Mouse (Mus musculus) neural tube, embryonic 12.5 days (tissue): Measurements from ENCODE around the gene Slc26a11. TPM values are rescaled to one million over a fixed set of nuclear protein-coding genes. Genes with fewer than 3 reads are reported as not detected.

ENCODE experiments used
- ATAC-seq: fragments of 200-750 bp; cut with Nextera tagmentation; 2 replicates; pipeline ENCODE4 v1.8.0; 2017; ENCODE audit warnings: low read depth, mild to moderate bottlenecking, moderate TSS enrichment, moderate library complexity; ENCODE audit not compliant: low FRiP score
- H3K27ac ChIP-seq: fragments of 300-500 bp; sonication (generic); 2 replicates; pipeline ENCODE4 v1.5.1; 2016
- H3K27me3 ChIP-seq: fragments of 300-500 bp; sonication (generic); replicated peaks from 2 replicates; pipeline ENCODE4 v1.6.1; 2016; ENCODE audit warnings: mild to moderate bottlenecking
- H3K36me3 ChIP-seq: fragments of 300-500 bp; sonication (generic); 2 replicates; pipeline ENCODE4 v1.6.1; 2016; ENCODE audit warnings: mild to moderate bottlenecking
- H3K4me1 ChIP-seq: fragments of 300-500 bp; sonication (generic); 2 replicates; pipeline ENCODE4 v1.6.1; 2016
- H3K4me2 ChIP-seq: fragments of 300-500 bp; sonication (generic); replicated peaks from 2 replicates; pipeline ENCODE4 v1.6.1; 2016; ENCODE audit warnings: mild to moderate bottlenecking
- H3K4me3 ChIP-seq: fragments of 300-500 bp; sonication (generic); 2 replicates; pipeline ENCODE4 v1.5.1; 2016
- H3K9ac ChIP-seq: fragments of 300-500 bp; sonication (generic); 2 replicates; pipeline ENCODE4 v1.6.1; 2016; ENCODE audit warnings: mild to moderate bottlenecking
- H3K9me3 ChIP-seq: fragments of 300-500 bp; sonication (generic); 2 replicates; pipeline ENCODE4 v1.6.1; 2016; ENCODE audit warnings: mild to moderate bottlenecking
- WGBS: fragments of 180-500 bp; shearing (Covaris S2); methylation state at CpG from one replicate; pipeline ENCODE4 v1.1.7; 2016; 5-methylcytosine and 5-hydroxymethylcytosine counted together
- polyA plus RNA-seq: library from polyadenylated mRNA; unstranded; fragments of >200 nt; fragmentation: Nextera tagmentation; extraction: Ambion mirVana; gene quantifications from 2 replicates; pipeline ENCODE4 v1.2.1, GENCODE M21; 2016

The Slc26a11 gene
- polyA plus RNA-seq, 1 experiment from 2014 or later: 5.0 TPM

DNA sequence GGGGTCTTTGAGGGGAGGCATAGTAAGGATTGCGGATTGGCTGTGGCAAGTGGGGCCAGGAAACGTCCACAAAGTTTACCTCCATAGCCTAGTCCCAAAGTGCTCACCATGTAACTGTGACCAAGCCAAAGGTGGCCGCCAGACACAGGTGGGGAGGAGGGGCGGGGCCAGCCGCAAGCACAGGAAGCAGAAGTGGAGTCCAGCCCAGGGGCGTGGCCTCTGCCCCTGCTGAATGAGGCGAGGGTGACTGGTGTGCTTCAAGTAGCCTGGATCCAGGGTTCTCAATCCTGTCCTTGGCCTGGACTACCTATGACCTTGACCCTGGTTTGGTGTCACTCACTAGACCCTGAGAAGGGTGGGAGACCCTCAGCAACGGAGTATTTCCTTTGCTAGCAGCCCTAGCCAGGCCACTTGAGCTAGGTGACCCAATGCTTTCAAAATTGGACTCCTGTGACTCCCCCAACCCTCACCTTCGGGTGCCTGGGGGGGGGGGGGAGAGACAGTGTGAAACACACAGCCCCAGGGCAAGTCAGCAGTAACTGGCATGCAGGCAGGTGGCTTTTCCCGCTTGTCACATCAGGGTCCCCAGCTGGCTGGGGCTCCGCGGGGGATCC is 36.8 kb downstream of the Slc26a11 start:
- H3K4me2 ChIP-seq: peak overlapping the region; percentile 75

DNA sequence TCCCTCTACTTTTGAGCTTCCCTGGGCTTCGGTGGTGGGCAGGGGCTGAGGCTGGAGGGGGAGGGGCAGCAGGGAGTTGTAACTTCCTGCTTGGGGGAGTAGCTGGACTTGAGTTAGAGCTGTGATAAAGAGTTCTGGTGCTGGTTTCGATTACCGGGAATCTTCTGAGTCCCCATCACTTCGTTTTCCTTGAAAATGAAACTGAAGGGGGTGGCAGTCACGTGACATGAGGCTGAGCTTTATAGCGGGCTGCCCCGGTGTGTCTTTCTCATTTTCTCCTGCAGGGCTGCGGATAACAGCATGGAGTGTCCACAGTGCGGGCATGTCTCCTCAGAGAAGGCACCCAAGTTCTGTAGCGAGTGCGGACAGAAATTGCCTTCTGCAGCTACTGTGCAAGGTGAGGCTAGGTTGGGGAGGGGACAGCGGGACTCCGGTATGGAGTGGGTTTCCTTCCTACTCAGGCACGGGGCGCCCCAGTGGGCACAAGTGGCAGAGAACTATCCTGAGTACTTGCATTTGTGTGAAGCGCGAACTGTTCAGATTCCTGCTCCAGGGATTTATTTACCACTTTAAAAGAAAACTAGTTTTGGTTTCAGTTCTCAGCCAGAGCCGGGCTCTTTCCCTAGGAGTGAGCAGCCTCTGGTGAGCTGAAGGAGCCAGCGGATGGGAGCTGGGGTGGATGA is 37.6 kb downstream of the Slc26a11 start, which contains the start of gene Rnf213:
Rnf213 (plus strand) TSS at position 301 of the 683 bp plus-strand sequence.
- peak within 1 kb of the TSS; percentile 41 for H3K4me3 ChIP-seq
- 1% methylated on average over 19 of the region's 19 CpGs for WGBS
- no peak within 1 kb of the TSS for H3K27ac ChIP-seq
- peak within 1 kb of the TSS; percentile 26 for H3K9ac ChIP-seq
- peaks cover 25% of the 10 kb centered on the region for H3K4me1 ChIP-seq
- no peaks in the 10 kb centered on the region for H3K9me3 ChIP-seq
- H3K4me2 ChIP-seq: peak within 1 kb of the TSS; percentile 75
- no peaks in the 10 kb centered on the region for H3K36me3 ChIP-seq
- ATAC-seq: no peak
- peaks cover 80% of the 10 kb centered on the region for H3K27me3 ChIP-seq

More for the DNA sequence above, 36.8 kb downstream of the Slc26a11 start:
- Histone ChIP-seq H3K36me3 (no peaks in the 10 kb centered on the region), H3K4me3 (no peak overlapping the region), H3K9ac (no peak overlapping the region), H3K27ac (no peak overlapping the region), H3K27me3 (peaks cover 84% of the 10 kb centered on the region), H3K4me1 (peaks cover 25% of the 10 kb centered on the region), H3K9me3 (no peaks in the 10 kb centered on the region)
- 8% methylated on average over 12 of the region's 12 CpGs for WGBS
- ATAC-seq: no peak

DNA sequence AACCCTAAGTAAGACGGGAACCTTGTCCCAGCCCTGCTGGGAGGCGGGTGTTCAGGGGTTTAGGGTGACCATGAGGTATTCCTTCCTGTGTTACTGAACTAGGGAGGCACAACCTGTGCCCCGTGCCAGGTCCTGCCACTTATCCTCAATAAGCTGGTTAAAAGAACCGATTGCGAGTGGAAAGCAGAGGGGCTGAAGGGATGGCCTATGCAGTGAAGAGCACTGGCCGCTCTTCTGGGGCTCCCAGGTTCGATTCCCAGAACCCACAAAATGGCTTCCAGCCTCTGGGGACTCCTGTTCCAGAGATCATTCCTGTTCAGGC is 38.1 kb downstream of the Slc26a11 start:
- H3K9me3 ChIP-seq: no peaks in the 10 kb centered on the region
- H3K4me1 ChIP-seq: peaks cover 25% of the 10 kb centered on the region
- H3K27me3 ChIP-seq: peaks cover 78% of the 10 kb centered on the region
- H3K27ac ChIP-seq: no peak overlapping the region
- peak overlapping the region; percentile 26 for H3K9ac ChIP-seq
- H3K4me3 ChIP-seq: peak overlapping the region; percentile 41
- H3K4me2 ChIP-seq: peak overlapping the region; percentile 75
- ATAC-seq: no peak
- H3K36me3 ChIP-seq: no peaks in the 10 kb centered on the region
- WGBS: 33% methylated on average over 7 of the region's 7 CpGs

DNA sequence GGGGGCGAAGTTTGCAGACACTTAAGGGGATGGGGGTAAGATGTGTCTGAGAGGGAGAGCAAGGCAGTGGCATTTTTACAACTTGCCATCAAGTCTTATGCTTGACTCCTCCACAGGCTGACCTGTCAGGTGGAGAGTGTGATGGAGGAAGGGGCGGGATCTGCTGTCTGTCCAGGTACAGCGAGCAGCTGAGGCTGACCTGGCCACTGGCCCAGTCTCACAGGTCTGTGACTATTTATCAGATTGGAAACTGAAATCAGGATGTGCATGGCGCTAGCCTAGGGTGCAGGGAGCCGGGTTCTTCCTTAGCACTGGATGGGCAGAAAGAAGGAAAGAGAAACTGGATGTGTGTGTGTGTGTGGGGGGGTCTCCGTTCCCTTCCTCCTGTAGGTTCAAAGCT is 38.9 kb downstream of the Slc26a11 start:
- peaks cover 25% of the 10 kb centered on the region for H3K4me1 ChIP-seq
- no peaks in the 10 kb centered on the region for H3K36me3 ChIP-seq
- H3K27me3 ChIP-seq: peaks cover 72% of the 10 kb centered on the region
- ATAC-seq: no peak
- no peaks in the 10 kb centered on the region for H3K9me3 ChIP-seq
- no peak overlapping the region for H3K4me2 ChIP-seq
- H3K4me3 ChIP-seq: no peak overlapping the region
- H3K9ac ChIP-seq: no peak overlapping the region
- 50% methylated on average over 6 of the region's 6 CpGs for WGBS
- no peak overlapping the region for H3K27ac ChIP-seq

DNA sequence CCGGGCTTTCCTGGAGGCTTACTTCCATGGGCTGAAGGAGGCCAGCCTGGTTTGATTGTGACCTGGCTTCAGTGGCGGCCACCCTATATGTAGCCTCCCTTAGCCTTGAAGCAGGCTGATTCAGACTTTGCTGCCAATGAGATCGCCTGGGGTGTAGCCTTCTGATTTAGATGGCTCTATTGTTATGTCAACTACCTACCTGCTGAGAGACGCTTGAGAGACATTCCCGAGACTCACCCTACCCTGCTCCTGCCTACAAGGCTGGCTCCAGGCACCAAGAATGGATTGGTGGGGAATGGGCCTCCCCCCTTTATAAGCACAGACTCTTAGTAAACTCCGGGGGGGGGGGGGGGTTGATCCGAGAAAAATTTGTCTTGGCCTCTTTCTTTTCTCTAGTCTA is 40.0 kb downstream of the Slc26a11 start:
- no peak overlapping the region for H3K4me3 ChIP-seq
- WGBS: 7% methylated on average over 7 of the region's 7 CpGs
- peaks cover 61% of the 10 kb centered on the region for H3K27me3 ChIP-seq
- no peaks in the 10 kb centered on the region for H3K36me3 ChIP-seq
- no peak overlapping the region for H3K27ac ChIP-seq
- no peak overlapping the region for H3K9ac ChIP-seq
- H3K9me3 ChIP-seq: no peaks in the 10 kb centered on the region
- peaks cover 16% of the 10 kb centered on the region for H3K4me1 ChIP-seq
- H3K4me2 ChIP-seq: no peak overlapping the region
- ATAC-seq: no peak

DNA sequence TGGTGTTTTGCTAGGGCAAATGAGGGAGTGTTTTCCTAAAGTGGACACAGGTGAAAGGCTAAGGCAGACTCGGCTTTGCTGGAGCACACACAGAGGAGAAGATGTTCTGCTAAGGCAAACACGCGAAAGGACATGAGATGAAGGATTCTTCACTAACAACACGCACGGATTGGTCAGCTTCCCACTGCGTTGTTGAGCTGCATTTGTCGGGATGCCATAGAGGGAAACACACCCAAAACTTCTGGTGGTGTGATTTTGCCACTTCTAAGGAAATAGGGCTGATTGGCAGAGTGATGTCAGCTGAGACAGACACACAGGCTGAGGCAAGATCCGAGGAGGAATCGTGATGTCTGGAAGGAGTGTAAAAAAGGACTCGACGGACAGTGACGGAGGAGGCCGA is 40.6 kb downstream of the Slc26a11 start:
- Histone ChIP-seq H3K4me1 (peaks cover 10% of the 10 kb centered on the region), H3K4me2 (no peak overlapping the region), H3K27me3 (peaks cover 56% of the 10 kb centered on the region), H3K4me3 (no peak overlapping the region), H3K9ac (no peak overlapping the region), H3K9me3 (no peaks in the 10 kb centered on the region), H3K36me3 (no peaks in the 10 kb centered on the region), H3K27ac (no peak overlapping the region)
- no peak for ATAC-seq
- 15% methylated on average over 13 of the region's 13 CpGs for WGBS

DNA sequence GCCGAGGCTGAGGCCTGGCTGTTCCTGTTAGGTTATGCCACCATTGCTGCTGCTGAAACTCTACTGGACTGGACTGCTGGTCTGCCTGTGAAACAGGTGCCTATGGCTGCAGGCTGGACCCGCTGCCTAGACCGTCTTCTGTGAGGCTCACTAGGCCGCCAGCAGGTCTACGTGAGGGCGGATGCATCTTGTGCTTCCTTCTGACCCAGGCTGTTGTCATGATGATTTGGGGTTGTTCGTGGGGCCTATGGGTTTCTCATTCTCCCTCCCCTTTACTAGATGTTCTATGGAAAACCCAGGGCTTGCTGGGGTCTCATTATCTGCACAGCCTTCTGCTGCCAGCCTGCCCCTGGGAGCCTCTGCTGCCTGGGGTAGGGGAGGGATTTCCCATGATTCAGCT is 41.1 kb downstream of the Slc26a11 start:
- H3K27me3 ChIP-seq: peaks cover 50% of the 10 kb centered on the region
- no peak overlapping the region for H3K4me2 ChIP-seq
- 45% methylated on average over 7 of the region's 7 CpGs for whole genome bisulfite sequencing
- H3K4me1 ChIP-seq: peaks cover 10% of the 10 kb centered on the region
- ATAC-seq: no peak
- H3K4me3 ChIP-seq: no peak overlapping the region
- no peak overlapping the region for H3K27ac ChIP-seq
- H3K36me3 ChIP-seq: no peaks in the 10 kb centered on the region
- no peaks in the 10 kb centered on the region for H3K9me3 ChIP-seq
- no peak overlapping the region for H3K9ac ChIP-seq

DNA sequence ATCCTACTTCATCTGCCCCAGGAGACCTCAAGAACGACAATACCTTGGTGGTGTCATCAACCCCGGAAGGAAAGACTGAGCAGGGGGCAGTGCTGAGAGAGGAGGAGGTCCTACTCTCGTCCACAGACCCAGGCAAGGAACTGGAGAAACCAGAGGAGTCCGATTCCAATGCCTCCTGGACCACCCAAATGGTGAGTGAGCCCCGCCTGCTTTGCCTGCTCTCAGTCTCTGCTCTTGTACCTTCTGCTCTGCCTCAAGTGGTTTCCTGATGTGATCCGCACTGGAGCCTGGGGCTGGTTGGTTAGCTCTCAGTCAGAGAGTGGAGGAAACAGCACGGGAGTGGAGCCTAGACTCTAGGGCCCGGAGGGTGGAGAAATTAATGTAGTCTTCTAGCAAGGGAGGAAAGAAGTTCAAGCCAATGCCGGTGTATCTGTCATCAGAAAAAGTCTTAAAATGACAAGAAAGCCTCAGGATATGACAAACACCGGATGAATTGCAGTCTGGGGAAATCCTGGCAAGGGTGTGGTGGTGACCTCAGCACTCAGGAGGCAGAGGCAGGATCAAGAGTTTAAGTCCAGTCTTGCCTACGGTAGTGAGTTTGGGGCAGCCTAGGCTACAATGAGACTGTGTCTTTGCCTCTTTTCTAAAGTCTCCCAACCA is 47.3 kb downstream of the Slc26a11 start:
- WGBS: 60% methylated on average over 11 of the region's 11 CpGs
- no peak overlapping the region for H3K9ac ChIP-seq
- no peak for ATAC-seq
- H3K4me2 ChIP-seq: no peak overlapping the region
- no peak overlapping the region for H3K27ac ChIP-seq
- no peaks in the 10 kb centered on the region for H3K36me3 ChIP-seq
- no peaks in the 10 kb centered on the region for H3K9me3 ChIP-seq
- 0 out of 2 replicates have a peak, but pooled peaks cover 2% of the 10 kb centered on the region for H3K27me3 ChIP-seq
- no peaks in the 10 kb centered on the region for H3K4me1 ChIP-seq
- H3K4me3 ChIP-seq: no peak overlapping the region

DNA sequence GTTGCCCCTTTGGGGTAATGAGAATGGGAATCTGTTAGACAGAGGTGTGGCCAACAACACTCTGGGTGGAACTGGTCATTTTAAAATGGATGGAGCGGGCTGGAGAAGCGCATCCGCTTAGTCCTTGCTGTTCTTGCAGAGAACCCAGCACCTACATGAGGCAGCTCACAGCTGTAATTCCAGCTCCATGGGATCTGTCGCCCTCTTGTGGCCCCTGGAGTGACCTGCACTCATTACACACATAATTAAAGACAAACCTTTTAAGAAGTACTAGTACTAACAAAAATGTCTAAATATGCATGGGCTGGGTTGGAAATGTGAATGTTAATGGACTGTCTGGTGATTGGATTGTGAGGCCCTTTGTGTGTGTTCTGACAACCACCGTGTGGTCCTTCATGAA is 49.3 kb downstream of the Slc26a11 start:
- Histone ChIP-seq H3K4me1 (no peaks in the 10 kb centered on the region), H3K36me3 (no peaks in the 10 kb centered on the region), H3K27ac (no peak overlapping the region), H3K9ac (no peak overlapping the region), H3K4me2 (no peak overlapping the region), H3K27me3 (no peaks in the 10 kb centered on the region), H3K9me3 (no peaks in the 10 kb centered on the region), H3K4me3 (no peak overlapping the region)
- 57% methylated on average over 5 of the region's 5 CpGs for WGBS
- ATAC-seq: no peak

DNA sequence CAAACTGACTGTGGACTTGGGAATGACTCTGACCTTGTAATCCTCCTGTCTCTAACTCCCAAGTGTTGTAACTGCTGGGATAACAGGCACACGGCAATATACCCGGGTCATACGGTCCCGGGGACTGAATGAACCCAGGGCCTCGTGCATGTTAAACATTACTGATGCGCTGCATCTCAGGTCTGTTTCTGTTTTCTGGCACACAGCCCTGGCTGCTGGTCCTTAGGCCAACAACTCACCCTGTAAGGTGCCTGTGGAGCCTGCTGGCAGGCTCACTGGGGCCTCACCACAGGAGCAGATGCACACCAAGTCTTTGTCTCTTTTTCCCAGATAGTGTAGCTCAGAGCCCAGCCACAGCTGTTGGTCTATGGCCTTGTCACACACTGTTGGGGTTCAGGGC is 52.0 kb downstream of the Slc26a11 start:
- Histone ChIP-seq H3K27ac (no peak overlapping the region), H3K4me2 (no peak overlapping the region), H3K36me3 (no peaks in the 10 kb centered on the region), H3K4me3 (no peak overlapping the region), H3K9ac (no peak overlapping the region), H3K4me1 (no peaks in the 10 kb centered on the region), H3K27me3 (no peaks in the 10 kb centered on the region; the same call in 1 of the 2 replicates), H3K9me3 (no peaks in the 10 kb centered on the region)
- ATAC-seq: no peak
- 94% methylated on average over 6 of the region's 6 CpGs for WGBS

DNA sequence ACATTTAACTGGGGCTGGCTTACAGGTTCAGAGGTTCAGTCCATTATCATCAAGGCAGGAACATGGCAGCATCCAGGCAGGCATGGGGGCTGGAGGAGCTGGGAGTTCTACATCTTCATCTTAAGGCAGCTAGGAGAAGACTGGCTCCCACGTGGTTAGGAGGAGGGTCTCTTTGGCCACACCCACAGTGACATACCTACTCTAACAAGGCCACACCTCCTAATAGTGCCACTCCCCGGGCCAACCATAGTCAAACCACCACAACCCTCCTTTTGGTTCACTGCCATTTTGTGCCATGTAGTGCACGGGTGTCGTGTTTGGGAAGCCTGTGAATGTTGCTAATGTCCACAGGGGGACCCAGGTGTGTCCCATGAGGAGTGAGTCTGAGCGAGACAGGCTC is 52.6 kb downstream of the Slc26a11 start:
- H3K36me3 ChIP-seq: no peaks in the 10 kb centered on the region

DNA sequence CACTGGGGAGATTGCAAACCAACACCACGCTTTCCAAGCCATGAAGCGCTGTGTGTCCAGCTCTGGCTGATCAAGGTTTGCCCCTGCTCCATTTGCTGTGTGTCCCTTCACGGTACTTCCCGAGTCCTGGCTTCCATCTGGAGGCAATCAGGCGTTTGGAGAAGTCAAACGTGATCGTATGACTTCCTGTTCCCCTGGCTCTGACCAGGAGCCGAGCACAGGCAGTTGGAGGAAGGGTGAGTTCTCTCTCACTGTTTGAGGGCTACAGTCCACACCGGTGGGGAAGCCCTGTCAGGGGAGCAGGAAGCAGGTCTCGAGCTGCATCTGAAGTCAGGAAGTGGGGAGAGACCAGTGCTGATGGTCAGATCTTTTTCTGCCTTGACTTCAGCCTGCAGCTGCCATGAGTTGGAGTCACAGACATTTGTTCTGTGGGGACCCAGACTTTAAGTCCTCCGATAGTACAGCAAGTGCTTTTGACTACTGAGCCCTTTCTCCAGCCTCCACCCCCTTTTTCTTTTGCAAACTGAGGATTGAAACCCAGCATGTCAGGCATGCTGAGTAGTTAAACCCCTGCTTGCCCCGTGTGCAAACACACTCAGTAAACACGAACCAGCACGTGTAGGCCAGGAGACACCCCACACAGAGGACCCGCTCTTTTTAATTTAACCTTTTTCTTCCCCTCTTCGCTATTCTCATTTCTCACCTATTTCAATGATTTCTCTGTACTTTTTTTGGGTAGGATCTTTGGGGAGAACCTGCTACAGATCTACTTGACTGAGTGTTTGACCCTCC is 64.2 kb downstream of the Slc26a11 start:
- H3K27ac ChIP-seq: no peak overlapping the region
- H3K4me2 ChIP-seq: no peak overlapping the region
- no peak overlapping the region for H3K4me3 ChIP-seq
- H3K27me3 ChIP-seq: no peaks in the 10 kb centered on the region
- ATAC-seq: no peak
- 69% methylated on average over 16 of the region's 16 CpGs for WGBS
- H3K4me1 ChIP-seq: no peaks in the 10 kb centered on the region
- H3K9ac ChIP-seq: no peak overlapping the region
- H3K9me3 ChIP-seq: no peaks in the 10 kb centered on the region
- no peaks in the 10 kb centered on the region for H3K36me3 ChIP-seq

More for the DNA sequence above, 52.6 kb downstream of the Slc26a11 start:
- Histone ChIP-seq H3K4me2 (no peak overlapping the region), H3K4me1 (no peaks in the 10 kb centered on the region), H3K4me3 (no peak overlapping the region), H3K9ac (no peak overlapping the region), H3K27ac (no peak overlapping the region), H3K27me3 (no peaks in the 10 kb centered on the region; the same call in 1 of the 2 replicates), H3K9me3 (no peaks in the 10 kb centered on the region)
- WGBS: 54% methylated on average over 5 of the region's 5 CpGs
- ATAC-seq: no peak
